Mouse (Mus musculus) forebrain, embryonic 16.5 days (tissue): ENCODE measurements at regions not wholly inside any gene's neighbourhood (a gene's known extent, or its start where the extent isn't known, plus 50 kb on each side); places are given as distances from the start of the nearest gene placed in this dataset.

Experiments used
- ATAC-seq: fragments of 200-750 bp; cut with Nextera tagmentation; 2 replicates; pipeline ENCODE4 v1.8.0; 2017; ENCODE audit warnings: mild to moderate bottlenecking, moderate library complexity
- H3K27ac ChIP-seq: fragments of 300-500 bp; sonication (generic); 2 replicates; pipeline ENCODE4 v1.5.1; 2014; ENCODE audit warnings: low read length, control low read depth
- H3K27me3 ChIP-seq: fragments of 300-500 bp; sonication (generic); replicated peaks from 2 replicates; pipeline ENCODE4 v1.6.1; 2014; ENCODE audit warnings: low read length; ENCODE audit not compliant: control insufficient read depth, insufficient read depth
- H3K36me3 ChIP-seq: fragments of 300-500 bp; sonication (generic); 2 replicates; pipeline ENCODE4 v1.6.1; 2014; ENCODE audit not compliant: control insufficient read depth, insufficient read depth
- H3K4me1 ChIP-seq: fragments of 300-500 bp; sonication (generic); replicated peaks from 2 replicates; pipeline ENCODE4 v1.6.1; 2014; ENCODE audit warnings: low read length; ENCODE audit not compliant: control insufficient read depth, insufficient read depth
- H3K4me2 ChIP-seq: fragments of 300-500 bp; sonication (generic); 2 replicates; pipeline ENCODE4 v1.6.1; 2014; ENCODE audit warnings: mild to moderate bottlenecking, low read length, control low read depth
- H3K4me3 ChIP-seq: fragments of 300-500 bp; sonication (generic); replicated peaks from 2 replicates; pipeline ENCODE4 v1.5.1; 2014; ENCODE audit warnings: mild to moderate bottlenecking, low read length, control low read depth
- H3K9ac ChIP-seq: fragments of 300-500 bp; sonication (generic); replicated peaks from 2 replicates; pipeline ENCODE4 v1.6.1; 2014; ENCODE audit warnings: low read depth, low read length, control low read depth
- H3K9me3 ChIP-seq: fragments of 300-500 bp; sonication (generic); 2 replicates; pipeline ENCODE4 v1.6.1; 2016; ENCODE audit warnings: low read length; ENCODE audit not compliant: control insufficient read depth
- WGBS: fragments of 180-500 bp; shearing (Covaris S2); extraction: QIAGEN DNeasy Blood & Tissue Kit; methylation state at CpG from one replicate; pipeline ENCODE4 v1.1.7; 2014; 5-methylcytosine and 5-hydroxymethylcytosine counted together

- Histone ChIP-seq H3K9me3 (no peaks in the 10 kb centered on the region), H3K27ac (no peak overlapping the region), H3K36me3 (no peaks in the 10 kb centered on the region), H3K27me3 (no peaks in the 10 kb centered on the region), H3K4me1 (no peaks in the 10 kb centered on the region; the same call in 1 of the 2 replicates), H3K4me2 (no peak overlapping the region), H3K9ac (no peak overlapping the region), H3K4me3 (no peak overlapping the region)
- WGBS = 72% methylated on average over 4 of the region's 4 CpGs
- no peak for ATAC-seq
These were observed 136.7 kb downstream of the Fam76b start for GRCm38 (mm10) chr9:13964256-13964655.

- Histone ChIP-seq H3K27me3 (no peaks in the 10 kb centered on the region), H3K4me1 (no peaks in the 10 kb centered on the region; the same call in 1 of the 2 replicates), H3K27ac (no peak overlapping the region), H3K4me2 (no peak overlapping the region), H3K9me3 (no peaks in the 10 kb centered on the region), H3K36me3 (no peaks in the 10 kb centered on the region), H3K4me3 (no peak overlapping the region), H3K9ac (no peak overlapping the region)
- 94% methylated on average over 1 of the region's 1 CpGs for WGBS
- ATAC-seq = no peak
These were observed 138.7 kb downstream of the Fam76b start for GRCm38 (mm10) chr9:13966212-13966611.

- Histone ChIP-seq H3K27me3 (no peaks in the 10 kb centered on the region), H3K36me3 (no peaks in the 10 kb centered on the region), H3K4me3 (no peak overlapping the region), H3K27ac (no peak overlapping the region), H3K4me1 (no peaks in the 10 kb centered on the region; the same call in 1 of the 2 replicates), H3K9me3 (no peaks in the 10 kb centered on the region), H3K9ac (no peak overlapping the region), H3K4me2 (no peak overlapping the region)
- no peak for ATAC-seq
- WGBS = 74% methylated on average over 1 of the region's 1 CpGs
These were observed 141.7 kb downstream of the Fam76b start for GRCm38 (mm10) chr9:13969262-13969661.

- no peaks in the 10 kb centered on the region for H3K36me3 ChIP-seq
- H3K4me3 ChIP-seq = no peak overlapping the region
- H3K9me3 ChIP-seq = no peaks in the 10 kb centered on the region
- WGBS = 76% methylated on average over 4 of the region's 4 CpGs
- no peaks in the 10 kb centered on the region for H3K27me3 ChIP-seq
- no peaks in the 10 kb centered on the region; the same call in 1 of the 2 replicates for H3K4me1 ChIP-seq
- H3K4me2 ChIP-seq = no peak overlapping the region
- H3K9ac ChIP-seq = no peak overlapping the region
- ATAC-seq = no peak
- H3K27ac ChIP-seq = no peak overlapping the region
These were observed 146.1 kb downstream of the Fam76b start for GRCm38 (mm10) chr9:13973600-13973999.

GRCm38 (mm10) chr9:13974870-13975269 is 147.4 kb downstream of the Fam76b start:
- Histone ChIP-seq H3K4me3 (no peak overlapping the region), H3K27ac (no peak overlapping the region), H3K4me2 (no peak overlapping the region), H3K27me3 (no peaks in the 10 kb centered on the region), H3K36me3 (no peaks in the 10 kb centered on the region), H3K4me1 (no peaks in the 10 kb centered on the region), H3K9me3 (no peaks in the 10 kb centered on the region), H3K9ac (no peak overlapping the region)
- 65% methylated on average over 1 of the region's 1 CpGs for WGBS
- no peak for ATAC-seq

GRCm38 (mm10) chr9:13978842-13979241 is 151.3 kb downstream of the Fam76b start:
- 67% methylated on average over 6 of the region's 6 CpGs for WGBS
- H3K27me3 ChIP-seq = no peaks in the 10 kb centered on the region
- H3K4me2 ChIP-seq = no peak overlapping the region
- no peak overlapping the region for H3K27ac ChIP-seq
- H3K36me3 ChIP-seq = no peaks in the 10 kb centered on the region
- no peak for ATAC-seq
- no peaks in the 10 kb centered on the region for H3K4me1 ChIP-seq
- H3K9me3 ChIP-seq = no peaks in the 10 kb centered on the region
- H3K9ac ChIP-seq = no peak overlapping the region
- no peak overlapping the region for H3K4me3 ChIP-seq

GRCm38 (mm10) chr9:13987486-13987885 is 160.0 kb downstream of the Fam76b start:
- H3K27me3 ChIP-seq = no peaks in the 10 kb centered on the region
- whole genome bisulfite sequencing = 97% methylated on average over 8 of the region's 8 CpGs
- H3K4me1 ChIP-seq = no peaks in the 10 kb centered on the region
- H3K36me3 ChIP-seq = no peaks in the 10 kb centered on the region
- H3K9me3 ChIP-seq = no peaks in the 10 kb centered on the region
- no peak overlapping the region for H3K27ac ChIP-seq
- no peak overlapping the region for H3K4me2 ChIP-seq
- ATAC-seq = no peak
- H3K4me3 ChIP-seq = no peak overlapping the region
- H3K9ac ChIP-seq = no peak overlapping the region

GRCm38 (mm10) chr9:13988901-13989300 is 161.4 kb downstream of the Fam76b start:
- Histone ChIP-seq H3K27me3 (no peaks in the 10 kb centered on the region), H3K4me3 (no peak overlapping the region), H3K36me3 (no peaks in the 10 kb centered on the region), H3K4me2 (no peak overlapping the region), H3K27ac (no peak overlapping the region), H3K9me3 (no peaks in the 10 kb centered on the region), H3K4me1 (no peaks in the 10 kb centered on the region), H3K9ac (no peak overlapping the region)
- no peak for ATAC-seq
- 67% methylated on average over 4 of the region's 4 CpGs for WGBS

GRCm38 (mm10) chr9:13990960-13991359 is 163.4 kb downstream of the Fam76b start:
- 71% methylated on average over 7 of the region's 7 CpGs for WGBS
- H3K36me3 ChIP-seq = no peaks in the 10 kb centered on the region
- no peaks in the 10 kb centered on the region for H3K27me3 ChIP-seq
- no peak overlapping the region for H3K4me2 ChIP-seq
- no peak overlapping the region for H3K27ac ChIP-seq
- ATAC-seq = no peak
- no peaks in the 10 kb centered on the region for H3K4me1 ChIP-seq
- no peak overlapping the region for H3K9ac ChIP-seq
- no peaks in the 10 kb centered on the region for H3K9me3 ChIP-seq
- H3K4me3 ChIP-seq = no peak overlapping the region

- Histone ChIP-seq H3K27ac (no peak overlapping the region), H3K9me3 (no peaks in the 10 kb centered on the region), H3K4me1 (no peaks in the 10 kb centered on the region), H3K4me3 (no peak overlapping the region), H3K36me3 (no peaks in the 10 kb centered on the region), H3K4me2 (no peak overlapping the region), H3K27me3 (no peaks in the 10 kb centered on the region), H3K9ac (no peak overlapping the region)
- ATAC-seq = no peak
- 91% methylated on average over 6 of the region's 6 CpGs for WGBS
These were observed 165.2 kb downstream of the Fam76b start for GRCm38 (mm10) chr9:13992728-13993127.
